Comparison of ENCODE assay signal across 16 mouse cellular contexts in the genomic region with DNA sequence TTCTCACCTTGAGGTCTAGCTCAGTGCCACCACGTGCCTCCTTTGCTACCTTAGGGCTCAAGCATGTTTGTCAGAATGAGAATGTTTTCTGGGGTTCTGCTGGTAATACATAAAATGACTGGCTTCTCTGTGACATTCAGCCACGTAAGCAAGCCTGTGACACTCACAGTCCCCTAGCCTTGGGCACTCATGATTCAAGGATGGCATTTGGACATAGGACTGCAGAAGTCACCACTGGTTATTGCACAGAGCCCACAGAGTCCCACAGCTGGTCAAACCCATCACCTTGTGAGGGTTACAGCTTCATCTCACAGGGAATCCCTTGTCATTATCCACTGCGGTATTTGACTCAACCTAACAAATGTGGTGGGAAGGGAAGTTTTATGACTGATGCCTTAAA.
"Had no signal": no experiment of that assay in that cellular context is flagged by ENCODE, and none has a peak within 500 bp of the region (broad histone marks: within the 10 kb centered on the region; RNA-seq: fewer than 3 reads in every experiment).

No protein-coding gene starts in this region.

- H3K4me1 ChIP-seq: neural tube, embryonic 12.5 days had no signal

- H3K27ac ChIP-seq: neural tube, embryonic 12.5 days; neural tube, embryonic 13.5 days; neural tube, embryonic 15.5 days; stomach, embryonic 15.5 days; stomach, postnatal 0 days had no signal

- DNase-seq: retina, postnatal 1 day; right cerebral cortex, adult 18-20 months; right cerebral cortex, postnatal 14 days; right cerebral cortex, postnatal 25 days; right cerebral cortex, postnatal 4 days; spleen, adult 18-20 months; thymus, adult 18-20 months; thymus, adult 2 months; thymus, postnatal 25 days; thymus, postnatal 36 days; thymus, postnatal 4 days had no signal

- H3K4me3 ChIP-seq: neural tube, embryonic 12.5 days; neural tube, embryonic 13.5 days; neural tube, embryonic 15.5 days; stomach, embryonic 15.5 days had no signal
